Mouse (Mus musculus) testis, adult 2 months (tissue): ENCODE measurements around the gene Cdc42ep1.

Experiments used
- CTCF ChIP-seq: fragments of 200-500 bp; IDR thresholded peaks from 2 replicates; pipeline ENCODE4 v1.5.1; 2012; ENCODE audit warnings: low read depth, mild to moderate bottlenecking, inconsistent platforms, low read length, moderate library complexity; ENCODE audit not compliant: control insufficient read depth, insufficient read depth, insufficient replicate concordance
- POLR2A ChIP-seq: fragments of 200-500 bp; IDR thresholded peaks from 2 replicates; pipeline ENCODE4 v1.6.1; 2012; ENCODE audit warnings: low read depth, mild to moderate bottlenecking, inconsistent platforms, low read length, moderate library complexity; ENCODE audit not compliant: control insufficient read depth

GRCm38 (mm10) chr15:78845321-78845720 is 2.9 kb downstream of the Cdc42ep1 start:
- TF ChIP-seq CTCF (no peak), POLR2A (no peak)
